Mouse (Mus musculus) cerebellum, adult 11 months (tissue): ENCODE results near the gene Olfr1150-ps1.

Source experiments
- DNase-seq: peaks from one replicate; pipeline ENCODE4 v3.0.0; 2022

Olfr1150-ps1 gene

DNA sequence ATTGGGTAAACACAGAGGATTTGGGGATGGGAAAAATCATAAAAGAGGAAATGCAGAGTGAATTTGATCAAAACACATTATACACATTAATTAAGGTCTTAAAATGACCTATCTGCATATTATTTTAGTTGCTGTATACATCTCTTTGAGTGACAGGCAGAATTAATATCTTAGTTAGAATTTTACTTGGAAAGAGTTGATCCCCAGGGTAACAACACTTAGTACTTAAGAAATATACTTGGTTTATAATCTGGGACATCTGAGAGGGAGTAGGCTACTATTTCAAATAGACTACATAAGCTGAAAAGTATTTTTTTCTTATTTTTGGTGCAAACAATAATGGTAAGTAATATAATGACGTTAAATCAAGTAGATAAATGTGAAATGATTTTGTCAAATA is at the start of gene Olfr1150-ps1:
TSS of gene Olfr1150-ps1 (plus strand) at position 301 of the 400 bp plus-strand sequence.
- DNase-seq: no peak

DNA sequence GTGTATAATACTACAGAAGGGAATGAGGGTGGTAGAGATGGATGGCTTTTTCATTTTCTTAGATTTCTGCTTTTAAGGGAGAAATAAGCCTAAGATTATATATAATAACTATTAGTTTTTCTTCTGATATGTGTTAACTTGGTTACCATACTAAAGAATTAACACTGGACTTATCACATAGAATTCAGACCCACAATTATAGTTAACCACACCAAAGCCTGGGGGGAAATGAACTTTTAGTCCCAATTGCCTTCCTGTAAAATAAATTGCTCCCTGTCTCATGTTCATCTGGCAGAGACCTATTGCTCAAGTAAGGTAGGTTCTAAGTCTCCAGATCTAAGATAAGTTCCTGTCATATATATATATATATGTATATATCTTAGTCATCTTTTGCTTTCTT is 43.5 kb upstream of the Olfr1150-ps1 start, which contains the start of gene Olfr1143:
TSS of gene Olfr1143 (plus strand) at position 301 of the 400 bp plus-strand sequence.
- DNase-seq: no peak

DNA sequence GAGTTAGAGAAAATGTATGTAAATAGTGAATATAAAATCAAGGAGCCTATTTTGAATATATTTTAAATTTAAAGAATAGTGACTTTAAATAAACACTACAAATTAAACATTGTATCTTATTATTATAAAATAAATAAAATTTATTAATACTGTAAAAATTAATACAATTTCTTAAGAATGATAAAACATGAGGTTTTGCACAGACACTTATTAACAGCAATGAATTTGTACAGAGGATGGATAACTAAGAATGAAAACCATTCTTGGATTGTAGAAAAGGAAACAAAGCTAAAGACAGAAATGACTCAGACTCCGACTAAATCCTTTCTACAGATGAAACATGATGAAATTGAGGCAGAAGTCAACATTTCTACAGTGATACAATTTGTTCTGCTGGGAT is 34.3 kb upstream of the Olfr1150-ps1 start, which contains the start of gene Olfr1145:
TSS of gene Olfr1145 (plus strand) at position 301 of the 400 bp plus-strand sequence.
- DNase-seq: no peak

GRCm38 (mm10) chr2:87830233-87830632 is 13.6 kb upstream of the Olfr1150-ps1 start, which contains the start of gene Olfr1148:
TSS of gene Olfr1148 (plus strand) at chr2:87830533.
- DNase-seq: no peak

- no peak for DNase-seq
These were observed 11.8 kb downstream of the Olfr1150-ps1 start, which contains the start of gene Olfr1151 for GRCm38 (mm10) chr2:87855562-87855961. TSS of gene Olfr1151 (plus strand) at chr2:87855862.

GRCm38 (mm10) chr2:87866192-87866591 is 22.4 kb downstream of the Olfr1150-ps1 start, which contains the start of gene Olfr1152:
TSS of gene Olfr1152 (plus strand) at chr2:87866492.
- no peak for DNase-seq

GRCm38 (mm10) chr2:87894662-87895061 is 50.9 kb downstream of the Olfr1150-ps1 start, which contains the start of gene Olfr1153:
TSS of gene Olfr1153 (plus strand) at chr2:87894962.
- DNase-seq: no peak
